Mouse (Mus musculus) kidney, postnatal 14 days (tissue): Measurements from ENCODE around the gene Serpinb1a.

Experiments used
- DNase-seq: peaks from one replicate; pipeline ENCODE4 v3.0.0; 2022; ENCODE audit warnings: mixed read lengths

Serpinb1a gene

DNA sequence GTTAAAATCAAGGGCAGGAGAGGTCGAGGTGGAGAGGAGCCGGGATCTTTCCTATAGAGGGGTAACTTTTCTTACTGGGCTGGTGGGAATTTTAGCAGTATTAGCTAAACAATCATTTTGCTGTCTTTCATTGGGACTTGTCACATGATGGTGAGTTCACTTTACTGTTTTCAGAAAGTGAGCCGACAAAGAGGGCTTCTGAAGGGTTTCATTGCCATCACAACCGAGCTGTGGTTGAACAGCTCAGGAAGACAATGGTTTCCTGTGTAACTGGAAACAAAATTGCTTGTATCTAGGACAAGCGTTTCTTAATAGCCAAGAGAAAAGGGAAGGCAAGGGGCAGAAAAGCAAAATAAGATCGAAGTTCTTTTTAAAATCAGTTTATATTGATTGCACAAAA, 17.7 kb downstream of the Serpinb1a start:
- DNase-seq: no peak

GRCm38 (mm10) chr13:32832776-32833175, 18.2 kb downstream of the Serpinb1a start:
- no peak for DNase-seq

- no peak for DNase-seq
Measured at GRCm38 (mm10) chr13:32831505-32832273, 19.3 kb downstream of the Serpinb1a start.

DNA sequence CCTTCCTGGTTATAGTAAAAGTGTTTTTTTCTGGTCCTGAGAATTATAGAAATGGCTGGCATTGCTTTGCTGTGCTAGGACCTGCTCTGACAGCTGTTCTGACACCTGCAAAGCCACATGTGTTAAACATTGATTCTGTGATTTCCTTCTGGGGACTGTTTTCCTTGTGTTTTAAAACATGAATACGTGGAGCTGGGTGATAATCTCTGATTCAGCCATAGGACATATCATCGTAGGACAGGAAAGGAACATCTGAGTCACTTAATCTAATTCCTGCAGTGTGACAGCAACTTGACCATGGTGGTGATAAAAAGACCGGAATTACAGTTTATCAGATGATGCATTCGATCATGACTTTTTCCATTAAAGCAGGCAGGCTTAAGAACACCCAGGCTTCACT, 22.1 kb downstream of the Serpinb1a start:
- no peak for DNase-seq

DNA sequence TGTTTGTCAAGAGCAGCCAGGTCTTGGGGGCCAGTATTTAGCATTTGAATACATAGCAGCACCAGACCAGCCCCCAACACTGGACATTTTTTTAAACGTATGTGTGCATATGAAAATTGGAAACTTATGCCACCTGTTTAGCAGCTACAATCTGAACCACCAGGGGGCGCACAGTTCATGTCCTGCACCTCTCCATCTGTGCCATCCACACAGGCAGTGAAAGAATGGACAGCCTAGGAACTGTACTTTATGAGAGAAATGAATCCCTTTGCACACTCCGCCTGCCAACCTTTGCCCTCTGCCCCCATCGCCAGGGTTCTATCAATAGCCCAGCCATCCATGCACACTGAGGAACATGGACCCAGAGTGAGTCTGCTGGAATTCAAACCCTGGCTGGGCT, 23.0 kb downstream of the Serpinb1a start:
- DNase-seq: peak; percentile 48

DNA sequence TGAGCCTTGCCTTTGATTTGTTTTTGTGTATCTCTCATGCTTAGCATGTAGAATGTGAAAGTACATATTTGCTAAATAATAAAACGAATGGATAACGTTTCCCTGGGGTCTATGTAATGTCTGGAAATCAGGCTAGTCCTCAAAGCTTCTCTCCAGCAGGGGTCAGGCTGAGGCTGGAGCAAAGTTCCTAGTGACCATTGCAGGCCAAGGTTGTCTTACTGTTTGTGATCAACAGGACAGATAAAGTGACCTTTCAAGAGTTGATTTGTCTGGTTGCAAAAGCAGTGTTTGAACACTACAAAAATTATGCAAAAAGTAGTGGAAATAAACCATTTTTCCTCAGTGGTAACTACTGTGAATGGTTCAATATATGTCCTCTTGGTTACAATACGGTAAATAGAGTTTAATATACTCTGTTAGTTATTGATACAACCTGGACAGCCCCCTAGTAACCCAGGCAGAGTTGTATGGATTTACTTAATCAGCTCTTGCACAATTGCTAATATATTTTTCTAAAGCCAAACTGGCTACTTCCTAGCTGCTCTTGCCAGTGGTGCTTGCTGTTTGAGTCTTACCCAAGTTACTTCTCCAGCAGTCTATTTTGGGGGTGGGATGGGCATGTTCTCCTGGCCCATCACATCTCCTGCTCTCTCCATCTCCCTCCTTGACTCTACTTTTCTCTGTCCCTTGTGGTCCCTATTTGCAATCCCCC, 23.7 kb downstream of the Serpinb1a start:
- DNase-seq: no peak

- DNase-seq: no peak
Measured at GRCm38 (mm10) chr13:32825546-32825945, 25.4 kb downstream of the Serpinb1a start.

DNA sequence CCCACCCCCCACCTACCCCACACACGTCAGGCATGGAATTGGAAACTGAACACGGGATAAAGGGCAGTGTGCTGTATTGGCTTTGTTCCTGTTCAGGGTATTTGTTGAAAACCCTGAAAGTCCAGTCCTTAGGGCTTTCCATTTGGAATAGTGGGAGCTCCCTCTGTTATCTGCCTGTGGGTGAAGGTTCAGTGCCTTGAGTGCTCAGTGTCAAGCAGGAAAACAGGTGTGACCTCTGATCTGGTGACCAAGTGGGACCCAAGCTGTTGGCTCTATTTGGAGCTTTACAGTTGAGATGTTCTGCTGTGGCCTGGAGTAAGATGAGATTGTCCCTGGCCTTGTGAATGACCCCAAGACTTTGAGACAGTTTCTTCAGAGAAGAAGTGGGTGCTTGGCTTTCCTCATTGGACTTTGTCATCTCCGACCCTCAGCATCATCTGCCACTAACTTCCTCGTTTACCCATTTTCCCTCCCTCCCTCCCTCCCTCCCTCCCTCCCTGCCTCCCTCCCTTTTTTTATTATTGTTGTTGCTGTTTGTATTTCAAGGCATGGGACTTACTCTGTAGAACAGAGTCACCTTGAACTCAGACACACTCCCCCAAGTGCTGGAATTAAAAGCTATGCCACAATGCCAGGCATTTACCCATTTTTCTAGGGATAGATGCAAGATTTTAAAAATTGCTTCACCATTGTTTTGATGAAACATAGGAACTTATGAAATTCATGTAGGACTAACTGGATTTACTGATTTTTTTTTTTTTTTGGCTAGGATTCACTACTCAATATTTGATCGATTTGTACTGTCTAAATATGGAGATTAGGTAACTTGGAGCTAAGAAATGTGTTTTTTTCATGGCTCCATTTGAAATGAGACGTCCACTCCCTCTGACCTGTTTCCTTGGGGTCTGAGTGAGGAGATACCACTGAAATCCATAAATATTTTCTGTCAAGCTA, 26.3 kb downstream of the Serpinb1a start:
- no peak for DNase-seq

DNA sequence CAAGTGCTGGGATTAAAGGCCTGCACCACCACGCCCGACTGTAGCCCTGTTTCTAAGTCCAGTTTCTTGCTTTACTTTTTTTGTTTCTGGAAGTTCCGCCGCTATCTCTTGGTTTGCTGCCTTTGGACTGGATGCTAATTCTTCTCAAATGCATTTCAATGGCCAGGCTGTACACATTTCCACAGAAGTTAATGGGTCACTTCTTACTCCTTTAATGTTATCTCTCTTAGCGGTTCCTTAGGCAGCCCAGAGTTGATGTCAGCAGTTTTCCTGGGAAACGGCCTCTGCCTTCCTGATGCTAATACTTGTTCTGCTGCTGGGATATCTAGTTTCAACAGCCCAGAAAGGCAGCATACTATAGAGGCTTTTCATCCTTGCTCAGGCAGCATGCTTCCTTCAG, 27.9 kb downstream of the Serpinb1a start:
- DNase-seq: no peak

- no peak for DNase-seq
Measured at GRCm38 (mm10) chr13:32821671-32822070, 29.3 kb downstream of the Serpinb1a start.

DNA sequence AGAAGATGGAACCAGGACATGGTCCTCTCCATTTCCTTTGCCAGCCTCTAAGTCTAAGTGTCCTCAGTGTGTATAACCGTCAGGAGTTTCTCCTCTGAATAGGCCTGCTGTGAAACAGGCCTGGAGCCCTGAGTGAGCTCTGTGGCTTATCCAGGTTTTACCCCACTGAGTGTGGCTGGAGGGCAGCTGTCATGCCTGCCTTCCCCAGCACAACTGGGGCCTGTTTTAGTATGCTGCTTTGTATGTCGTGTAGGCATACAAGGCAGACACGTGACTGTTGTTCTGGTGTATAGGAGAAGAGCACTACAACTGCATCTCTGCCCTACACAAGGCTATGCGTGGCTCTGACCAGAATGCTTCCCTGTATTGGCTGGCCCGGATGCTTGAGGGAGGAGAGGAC, 31.1 kb downstream of the Serpinb1a start:
- DNase-seq: no peak

DNA sequence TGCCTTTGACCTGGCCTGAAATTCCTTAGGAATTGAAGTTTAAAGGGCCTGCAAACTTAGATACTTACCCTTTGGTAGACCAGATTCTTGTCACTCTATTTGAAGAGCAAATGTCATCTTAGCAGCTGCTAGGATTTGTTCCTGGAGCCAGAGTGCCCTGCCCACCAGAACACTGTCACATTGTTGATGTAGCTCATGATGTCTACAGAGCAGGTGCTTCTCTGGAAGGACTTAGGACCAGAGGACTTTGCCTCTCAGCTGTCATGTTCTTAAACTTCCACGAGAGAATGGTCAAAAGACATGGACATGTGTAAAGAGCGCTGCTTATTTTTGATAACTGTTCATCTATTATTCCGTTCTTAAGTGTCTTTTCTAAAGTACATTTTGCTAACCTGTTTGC, 31.7 kb downstream of the Serpinb1a start:
- DNase-seq: no peak

GRCm38 (mm10) chr13:32807624-32808023, 43.4 kb downstream of the Serpinb1a start:
- DNase-seq: no peak

DNA sequence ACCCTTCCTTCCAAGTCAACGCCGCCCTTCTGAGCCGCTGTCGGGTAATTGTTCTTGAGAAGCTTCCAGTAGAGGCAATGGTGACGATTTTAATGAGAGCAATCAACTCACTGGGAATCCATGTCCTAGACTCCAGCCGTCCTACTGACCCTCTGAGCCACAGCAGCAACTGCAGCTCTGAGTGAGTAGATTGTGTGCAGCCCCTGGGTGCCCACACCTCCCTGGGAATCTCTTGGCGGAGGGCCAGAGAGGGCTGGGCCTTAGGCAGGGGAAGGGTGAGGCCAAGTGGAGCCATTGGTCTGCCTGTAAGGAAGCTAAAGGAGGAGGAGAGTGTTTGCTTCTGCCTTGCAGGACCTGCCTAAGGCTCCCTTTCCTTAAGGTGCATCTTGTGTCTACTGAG, 44.2 kb downstream of the Serpinb1a start:
- no peak for DNase-seq

DNA sequence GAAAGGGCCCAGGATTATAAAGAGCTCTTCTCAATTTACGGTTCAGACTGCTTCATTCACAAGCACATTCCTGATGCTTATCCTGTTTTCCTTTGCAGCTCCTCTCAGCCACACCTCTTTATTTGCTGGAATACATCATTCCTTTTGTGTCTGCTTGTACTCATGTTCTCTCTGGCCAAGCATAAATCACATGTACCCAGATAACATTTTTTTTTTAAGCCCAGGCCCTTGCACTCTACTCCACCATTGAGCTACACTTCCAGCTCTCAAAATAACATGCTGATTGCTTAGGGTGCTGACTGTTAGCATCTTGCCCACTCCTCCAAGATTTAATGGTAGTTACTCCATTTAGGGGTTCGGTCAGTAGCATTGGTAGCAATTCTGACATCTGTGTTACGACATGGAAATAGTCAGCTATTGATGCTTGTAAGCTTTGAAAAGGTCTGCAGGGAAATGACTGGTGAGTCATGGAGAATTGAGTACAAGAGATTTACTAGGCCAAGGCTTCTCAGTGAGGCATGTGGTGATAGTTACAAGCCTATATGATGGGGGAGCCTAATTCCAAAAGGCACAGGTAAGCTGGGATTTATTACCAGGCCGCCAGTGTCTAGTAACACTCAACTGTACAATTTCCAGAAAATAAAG, 47.2 kb downstream of the Serpinb1a start:
- no peak for DNase-seq

- peak; percentile 61 for DNase-seq
Measured at GRCm38 (mm10) chr13:32802259-32803081, 48.5 kb downstream of the Serpinb1a start, which contains the start of gene D930007J09Rik. TSS of gene D930007J09Rik (minus strand) at chr13:32802849.

- DNase-seq: peak; percentile 98
Measured at GRCm38 (mm10) chr13:32801693-32802221, 49.2 kb downstream of the Serpinb1a start, which contains the start of gene Wrnip1. TSS of gene Wrnip1 (plus strand) at chr13:32802038.

DNA sequence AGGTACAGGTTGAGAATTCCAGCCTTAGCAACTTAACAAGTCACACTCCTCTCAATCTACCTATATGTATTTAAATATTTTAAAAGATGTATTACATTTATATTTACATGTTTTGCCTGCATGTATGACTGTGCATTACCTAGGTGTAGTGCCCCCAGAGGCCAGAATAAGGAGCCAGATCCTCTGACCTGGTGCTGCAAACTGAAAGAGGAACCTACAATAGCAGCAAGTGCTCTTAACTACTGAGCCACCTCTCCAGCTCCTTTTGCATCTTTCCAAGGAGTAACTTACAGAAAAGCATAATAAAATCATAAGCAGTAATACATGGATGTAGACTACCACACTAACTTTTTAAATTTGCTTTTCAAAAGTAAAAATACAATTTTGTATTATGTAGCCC, 50.1 kb downstream of the Serpinb1a start:
- DNase-seq: no peak

GRCm38 (mm10) chr13:32799131-32799530, 51.9 kb downstream of the Serpinb1a start:
- no peak for DNase-seq

DNA sequence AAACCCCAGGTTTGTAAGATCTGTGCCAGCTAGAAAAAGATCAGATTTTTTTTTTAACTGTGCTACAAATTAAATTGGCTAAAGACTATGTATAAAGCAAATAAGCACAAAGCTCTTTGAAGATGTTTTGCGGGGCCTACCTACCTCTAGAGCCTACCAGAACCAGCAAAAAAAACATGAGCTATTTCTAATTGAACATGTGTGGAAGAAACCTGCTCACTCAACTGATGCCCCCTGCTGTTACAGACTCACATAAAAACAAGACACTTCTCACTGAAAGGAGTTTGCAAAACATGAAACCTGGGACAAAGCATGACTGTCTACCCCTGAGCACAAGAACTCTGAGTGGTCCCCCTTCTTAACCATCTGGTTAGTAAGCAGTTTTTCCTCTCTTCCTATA, 53.9 kb downstream of the Serpinb1a start:
- no peak for DNase-seq

DNA sequence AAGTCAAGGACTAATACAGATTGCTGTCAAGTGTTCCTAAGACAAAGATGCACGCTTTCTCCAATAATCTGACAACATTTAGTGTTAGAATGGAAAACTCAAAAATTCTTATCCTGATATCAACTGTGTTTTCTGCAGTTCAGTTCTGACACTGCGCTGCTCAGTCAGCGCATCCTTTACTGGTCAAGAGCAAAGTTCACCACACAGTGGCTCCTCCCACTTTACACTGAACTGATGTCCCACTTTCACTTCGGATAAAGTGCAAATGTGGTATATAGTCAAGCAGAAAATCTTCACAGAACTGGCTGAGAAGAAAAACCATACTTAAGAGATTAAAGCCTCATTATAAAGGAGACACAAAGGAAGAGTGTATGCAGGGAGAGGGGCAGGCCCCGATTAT, 55.8 kb downstream of the Serpinb1a start:
- DNase-seq: peak; percentile 59
